Mouse (Mus musculus): ENCODE data around the gene Prmt8. TPM values are rescaled to one million over a fixed set of nuclear protein-coding genes. Genes with fewer than 3 reads are reported as not detected.

Gene Prmt8
- polyA plus RNA-seq, 1 experiment: not detected

GRCm38 (mm10) chr6:127672071-127672470, 97.2 kb downstream of the Prmt8 start:
- Histone ChIP-seq H3K36me3 (ENCODE audit: control insufficient read depth, insufficient read depth, low read length) (peaks cover 12% of the 10 kb centered on the region), H3K4me1 (ENCODE audit: control insufficient read depth, insufficient read depth, insufficient read length) (no peaks in the 10 kb centered on the region), H3K27me3 (ENCODE audit: control insufficient read depth, insufficient read depth, low read length) (no peaks in the 10 kb centered on the region), H3K27ac (ENCODE audit: insufficient read depth, low read length) (no peak overlapping the region), H3K4me3 (ENCODE audit: extremely low read depth, insufficient read depth, insufficient read length) (no peak overlapping the region)
- no peak for TF ChIP-seq POLR2A (IDR thresholded peaks at IDR 0.05; ENCODE audit: low read depth, low read length)
- TF ChIP-seq CTCF (IDR thresholded peaks at IDR 0.05; ENCODE audit: extremely low read depth, insufficient read depth, insufficient read length, insufficient replicate concordance): no peak
- WGBS: 79% methylated on average over 7 of the region's 7 CpGs
- DNase-seq (ENCODE audit: low read depth in 1 of 2, low spot score in 2 of 2): no peak

DNA sequence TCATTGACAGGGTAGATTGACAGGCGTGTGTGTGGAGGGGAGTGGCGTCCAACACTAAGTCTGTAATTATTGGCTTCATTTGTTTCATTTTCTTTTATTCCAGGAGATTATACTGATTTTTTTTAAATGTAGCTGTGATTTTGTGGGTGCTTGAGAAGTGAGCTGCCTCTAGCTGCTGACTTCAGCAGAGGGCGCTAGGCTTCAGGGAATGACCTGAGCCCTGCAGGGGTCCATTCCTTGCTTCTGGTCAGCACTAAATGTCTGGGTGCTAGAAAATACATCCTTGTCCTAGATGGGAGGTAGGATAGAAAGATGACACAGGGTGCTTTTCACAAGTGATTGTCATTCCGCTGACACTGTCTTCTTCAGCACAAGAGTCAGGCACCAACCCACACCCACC, 99.2 kb downstream of the Prmt8 start:
- Histone ChIP-seq H3K4me1 (ENCODE audit: control insufficient read depth, insufficient read depth, insufficient read length) (no peaks in the 10 kb centered on the region), H3K4me3 (ENCODE audit: extremely low read depth, insufficient read depth, insufficient read length) (no peak overlapping the region), H3K27me3 (ENCODE audit: control insufficient read depth, insufficient read depth, low read length) (no peaks in the 10 kb centered on the region), H3K36me3 (ENCODE audit: control insufficient read depth, insufficient read depth, low read length) (peaks cover 12% of the 10 kb centered on the region), H3K27ac (ENCODE audit: insufficient read depth, low read length) (no peak overlapping the region)
- TF ChIP-seq CTCF (IDR thresholded peaks at IDR 0.05; ENCODE audit: extremely low read depth, insufficient read depth, insufficient read length, insufficient replicate concordance) (no peak), POLR2A (IDR thresholded peaks at IDR 0.05; ENCODE audit: low read depth, low read length) (no peak)
- no peak for DNase-seq (ENCODE audit: low read depth in 1 of 2, low spot score in 2 of 2)
- 94% methylated on average over 4 of the region's 4 CpGs for WGBS

- WGBS: 79% methylated on average over 4 of the region's 4 CpGs
- Histone ChIP-seq H3K27ac (ENCODE audit: insufficient read depth, low read length) (no peak overlapping the region), H3K4me1 (ENCODE audit: control insufficient read depth, insufficient read depth, insufficient read length) (no peaks in the 10 kb centered on the region), H3K4me3 (ENCODE audit: extremely low read depth, insufficient read depth, insufficient read length) (no peak overlapping the region), H3K27me3 (ENCODE audit: control insufficient read depth, insufficient read depth, low read length) (no peaks in the 10 kb centered on the region), H3K36me3 (ENCODE audit: control insufficient read depth, insufficient read depth, low read length) (peaks cover 12% of the 10 kb centered on the region)
- DNase-seq (ENCODE audit: low read depth in 1 of 2, low spot score in 2 of 2): no peak
- TF ChIP-seq CTCF (IDR thresholded peaks at IDR 0.05; ENCODE audit: extremely low read depth, insufficient read depth, insufficient read length, insufficient replicate concordance) (no peak), POLR2A (IDR thresholded peaks at IDR 0.05; ENCODE audit: low read depth, low read length) (no peak)
Measured at GRCm38 (mm10) chr6:127669313-127669712, 100.0 kb downstream of the Prmt8 start.

- 93% methylated on average over 7 of the region's 7 CpGs for WGBS
- peaks cover 5% of the 10 kb centered on the region; the same call in 1 of the 2 replicates for H3K36me3 ChIP-seq (ENCODE audit: control insufficient read depth, insufficient read depth, low read length)
- TF ChIP-seq POLR2A (IDR thresholded peaks at IDR 0.05; ENCODE audit: low read depth, low read length) (no peak), CTCF (IDR thresholded peaks at IDR 0.05; ENCODE audit: extremely low read depth, insufficient read depth, insufficient read length, insufficient replicate concordance) (no peak)
- H3K4me3 ChIP-seq (ENCODE audit: extremely low read depth, insufficient read depth, insufficient read length): no peak overlapping the region
- no peak for DNase-seq (ENCODE audit: low read depth in 1 of 2, low spot score in 2 of 2)
- no peaks in the 10 kb centered on the region for H3K27me3 ChIP-seq (ENCODE audit: control insufficient read depth, insufficient read depth, low read length)
- no peak overlapping the region for H3K27ac ChIP-seq (ENCODE audit: insufficient read depth, low read length)
- H3K4me1 ChIP-seq (ENCODE audit: control insufficient read depth, insufficient read depth, insufficient read length): no peaks in the 10 kb centered on the region
Measured at GRCm38 (mm10) chr6:127663263-127663662, 106.0 kb downstream of the Prmt8 start.

- H3K36me3 ChIP-seq (ENCODE audit: control insufficient read depth, insufficient read depth, low read length): peaks cover 4% of the 10 kb centered on the region
- DNase-seq (ENCODE audit: low read depth in 1 of 2, low spot score in 2 of 2): no peak
- no peak overlapping the region for H3K4me3 ChIP-seq (ENCODE audit: extremely low read depth, insufficient read depth, insufficient read length)
- TF ChIP-seq POLR2A (IDR thresholded peaks at IDR 0.05; ENCODE audit: low read depth, low read length) (no peak), CTCF (IDR thresholded peaks at IDR 0.05; ENCODE audit: extremely low read depth, insufficient read depth, insufficient read length, insufficient replicate concordance) (no peak)
- no peak overlapping the region for H3K27ac ChIP-seq (ENCODE audit: insufficient read depth, low read length)
- 89% methylated on average over 7 of the region's 7 CpGs for WGBS
- H3K4me1 ChIP-seq (ENCODE audit: control insufficient read depth, insufficient read depth, insufficient read length): no peaks in the 10 kb centered on the region
- no peaks in the 10 kb centered on the region for H3K27me3 ChIP-seq (ENCODE audit: control insufficient read depth, insufficient read depth, low read length)
Measured at GRCm38 (mm10) chr6:127661717-127662292, 107.5 kb downstream of the Prmt8 start.

DNA sequence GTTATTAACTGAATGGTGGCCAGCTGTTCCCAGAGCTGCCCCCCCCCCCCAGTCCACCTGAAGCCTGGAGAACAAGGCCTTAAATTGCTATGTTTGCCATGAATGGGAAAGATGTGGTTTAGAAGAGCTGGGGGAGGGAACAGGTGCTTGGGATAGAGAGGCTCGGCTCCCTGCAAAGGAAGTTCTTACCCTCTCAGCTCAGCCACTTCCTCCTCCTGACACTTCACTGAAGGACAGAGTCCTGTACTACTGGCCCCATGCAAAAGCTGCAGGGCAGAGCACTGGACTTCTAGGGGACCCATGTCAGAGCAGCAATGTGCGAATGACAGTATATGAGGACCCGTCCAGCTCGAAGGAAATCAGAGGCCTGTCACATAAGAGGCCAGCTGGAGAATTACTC, 109.3 kb downstream of the Prmt8 start:
- no peak for DNase-seq (ENCODE audit: low read depth in 1 of 2, low spot score in 2 of 2)
- Histone ChIP-seq H3K4me3 (ENCODE audit: extremely low read depth, insufficient read depth, insufficient read length) (no peak overlapping the region), H3K36me3 (ENCODE audit: control insufficient read depth, insufficient read depth, low read length) (peaks cover 6% of the 10 kb centered on the region), H3K27ac (ENCODE audit: insufficient read depth, low read length) (no peak overlapping the region), H3K4me1 (ENCODE audit: control insufficient read depth, insufficient read depth, insufficient read length) (no peaks in the 10 kb centered on the region), H3K27me3 (ENCODE audit: control insufficient read depth, insufficient read depth, low read length) (no peaks in the 10 kb centered on the region)
- TF ChIP-seq CTCF (IDR thresholded peaks at IDR 0.05; ENCODE audit: extremely low read depth, insufficient read depth, insufficient read length, insufficient replicate concordance) (no peak), POLR2A (IDR thresholded peaks at IDR 0.05; ENCODE audit: low read depth, low read length) (no peak)
- 81% methylated on average over 4 of the region's 4 CpGs for WGBS

GRCm38 (mm10) chr6:127659472-127659871, 109.8 kb downstream of the Prmt8 start:
- DNase-seq (ENCODE audit: low read depth in 1 of 2, low spot score in 2 of 2): no peak
- no peak for TF ChIP-seq CTCF (IDR thresholded peaks at IDR 0.05; ENCODE audit: extremely low read depth, insufficient read depth, insufficient read length, insufficient replicate concordance)
- no peak for TF ChIP-seq POLR2A (IDR thresholded peaks at IDR 0.05; ENCODE audit: low read depth, low read length)
- WGBS: 93% methylated on average over 5 of the region's 5 CpGs
- Histone ChIP-seq H3K4me1 (ENCODE audit: control insufficient read depth, insufficient read depth, insufficient read length) (no peaks in the 10 kb centered on the region), H3K27ac (ENCODE audit: insufficient read depth, low read length) (no peak overlapping the region), H3K27me3 (ENCODE audit: control insufficient read depth, insufficient read depth, low read length) (no peaks in the 10 kb centered on the region), H3K4me3 (ENCODE audit: extremely low read depth, insufficient read depth, insufficient read length) (no peak overlapping the region), H3K36me3 (ENCODE audit: control insufficient read depth, insufficient read depth, low read length) (peaks cover 6% of the 10 kb centered on the region)
